Mouse (Mus musculus) spleen, postnatal 0 days (tissue): ENCODE data around the gene Cyp4f16. TPM values are rescaled to one million over a fixed set of nuclear protein-coding genes. Genes with fewer than 3 reads are reported as not detected.

Source experiments
- polyA plus RNA-seq: library from polyadenylated mRNA; unstranded; fragments of >200 nt; fragmentation: Nextera tagmentation; extraction: Ambion mirVana; gene quantifications from 2 replicates; pipeline ENCODE4 v1.2.1, GENCODE M21; 2015

Gene Cyp4f16
- 5.7 and 9.7 TPM in 2 replicates for polyA plus RNA-seq

GRCm38 (mm10) chr17:32536051-32536866 is at the start of gene Cyp4f16:
TSS of gene Cyp4f16 (plus strand) at chr17:32536558.

GRCm38 (mm10) chr17:32505851-32506728 is 30.3 kb upstream of the Cyp4f16 start, which contains the start of gene Cyp4f17:
TSS of gene Cyp4f17 (plus strand) at chr17:32506050.

Other genes with a start within 250 kb of the Cyp4f16 start
- 41.3 and 43.5 TPM in 2 replicates for gene Akap8, start 215.3 kb upstream of the Cyp4f16 start, polyA plus RNA-seq
- 46.0 and 54.6 TPM in 2 replicates for gene Akap8l, start 186.0 kb upstream of the Cyp4f16 start, polyA plus RNA-seq
- 8.3 and 8.6 TPM in 2 replicates for gene Wiz, start 147.1 kb upstream of the Cyp4f16 start, polyA plus RNA-seq
- 7.5 and 10.2 TPM in 2 replicates for gene Rasal3, start 133.0 kb upstream of the Cyp4f16 start, polyA plus RNA-seq
- 0.57 and 0.84 TPM in 2 replicates for gene Pglyrp2, start 112.4 kb upstream of the Cyp4f16 start, polyA plus RNA-seq
- gene Cyp4f39, start 83.8 kb upstream of the Cyp4f16 start, polyA plus RNA-seq, result 0.41 and 1.1 TPM in 2 replicates
- gene Cyp4f17, start 30.5 kb upstream of the Cyp4f16 start, polyA plus RNA-seq, result 2.3 TPM in 2 replicates
- gene Cyp4f37, start 84.8 kb downstream of the Cyp4f16 start, polyA plus RNA-seq, result 0.05 TPM in 1 of 2 replicates, not detected in the other
- not detected in 2 replicates for gene Cyp4f40, start 122.3 kb downstream of the Cyp4f16 start, polyA plus RNA-seq
- gene Cyp4f15, start 149.1 kb downstream of the Cyp4f16 start, polyA plus RNA-seq, result not detected in 2 replicates